Mouse (Mus musculus) midbrain, embryonic 10.5 days (tissue): ENCODE data around the gene Sap30bp. TPM values are rescaled to one million over a fixed set of nuclear protein-coding genes. Genes with fewer than 3 reads are reported as not detected.
A peak's percentile ranks its signal among the peaks of the same experiment; 100 is the strongest.

Experiments
- DNase-seq: peaks from one replicate; pipeline ENCODE4 v3.0.0-alpha.2; 2017; ENCODE audit warnings: low spot score
- H3K27ac ChIP-seq: fragments of 300-500 bp; sonication (generic); replicated peaks from 2 replicates; pipeline ENCODE4 v1.5.1; 2016; ENCODE audit warnings: mild to moderate bottlenecking
- H3K27me3 ChIP-seq: fragments of 300-500 bp; sonication (generic); 2 replicates; pipeline ENCODE4 v1.6.1; 2016; ENCODE audit warnings: low read depth, mild to moderate bottlenecking; ENCODE audit not compliant: poor library complexity, severe bottlenecking
- H3K36me3 ChIP-seq: fragments of 300-500 bp; sonication (generic); 2 replicates; pipeline ENCODE4 v1.6.1; 2016; ENCODE audit warnings: mild to moderate bottlenecking, moderate library complexity
- H3K4me1 ChIP-seq: fragments of 300-500 bp; sonication (generic); 2 replicates; pipeline ENCODE4 v1.6.1; 2016
- H3K4me3 ChIP-seq: fragments of 300-500 bp; sonication (generic); 2 replicates; pipeline ENCODE4 v1.5.1; 2016; ENCODE audit warnings: mild to moderate bottlenecking, moderate library complexity
- H3K9me3 ChIP-seq: fragments of 300-500 bp; sonication (generic); replicated peaks from 2 replicates; pipeline ENCODE4 v1.6.1; 2016; ENCODE audit warnings: mild to moderate bottlenecking
- WGBS: fragments of 180-500 bp; shearing (Covaris S2); methylation state at CpG from one replicate; pipeline ENCODE4 v1.1.7; 2016; 5-methylcytosine and 5-hydroxymethylcytosine counted together
- polyA plus RNA-seq: library from polyadenylated mRNA; unstranded; fragments of >200 nt; fragmentation: Nextera tagmentation; extraction: Ambion mirVana; gene quantifications from 2 replicates; pipeline ENCODE4 v1.2.1, GENCODE M21; 2016

The Sap30bp gene
- polyA plus RNA-seq, 1 experiment from 2014 or later = 52.1 TPM

GRCm38 (mm10) chr11:115946221-115946828, 13.2 kb downstream of the Sap30bp start:
- DNase-seq = no peak
- 90% methylated on average over 9 of the region's 9 CpGs for WGBS
- H3K36me3 ChIP-seq = peaks cover 100% of the 10 kb centered on the region

GRCm38 (mm10) chr11:115948316-115948715, 15.2 kb downstream of the Sap30bp start:
- no peak for DNase-seq
- H3K27ac ChIP-seq = no peak overlapping the region
- WGBS = 93% methylated on average over 9 of the region's 9 CpGs
- H3K9me3 ChIP-seq = no peaks in the 10 kb centered on the region
- peaks cover 100% of the 10 kb centered on the region for H3K36me3 ChIP-seq
- no peaks in the 10 kb centered on the region for H3K4me1 ChIP-seq
- no peak overlapping the region for H3K4me3 ChIP-seq
- H3K27me3 ChIP-seq = no peaks in the 10 kb centered on the region

More at GRCm38 (mm10) chr11:115946221-115946828, 13.2 kb downstream of the Sap30bp start:
- no peaks in the 10 kb centered on the region for H3K4me1 ChIP-seq
- no peak overlapping the region for H3K4me3 ChIP-seq
- no peaks in the 10 kb centered on the region for H3K9me3 ChIP-seq
- H3K27me3 ChIP-seq = no peaks in the 10 kb centered on the region
- no peak overlapping the region for H3K27ac ChIP-seq

- DNase-seq = no peak
Observed at GRCm38 (mm10) chr11:115950719-115951118, 17.6 kb downstream of the Sap30bp start.

GRCm38 (mm10) chr11:115954712-115955111, 21.6 kb downstream of the Sap30bp start:
- Histone ChIP-seq H3K4me3 (no peak overlapping the region), H3K9me3 (no peaks in the 10 kb centered on the region), H3K27ac (no peak overlapping the region), H3K4me1 (peaks cover 31% of the 10 kb centered on the region), H3K27me3 (peaks cover 22% of the 10 kb centered on the region), H3K36me3 (peaks cover 90% of the 10 kb centered on the region)
- no peak for DNase-seq
- WGBS = 90% methylated on average over 5 of the region's 5 CpGs

More at GRCm38 (mm10) chr11:115950719-115951118, 17.6 kb downstream of the Sap30bp start:
- no peaks in the 10 kb centered on the region for H3K9me3 ChIP-seq
- no peak overlapping the region for H3K4me3 ChIP-seq
- H3K27ac ChIP-seq = no peak overlapping the region
- H3K27me3 ChIP-seq = 0 out of 2 replicates have a peak, but pooled peaks cover 11% of the 10 kb centered on the region
- H3K36me3 ChIP-seq = peaks cover 100% of the 10 kb centered on the region
- H3K4me1 ChIP-seq = peaks cover 8% of the 10 kb centered on the region
- WGBS = 90% methylated on average over 2 of the region's 2 CpGs

GRCm38 (mm10) chr11:115955195-115955858, 22.2 kb downstream of the Sap30bp start:
- WGBS = 75% methylated on average over 10 of the region's 10 CpGs
- Histone ChIP-seq H3K4me1 (peaks cover 31% of the 10 kb centered on the region), H3K9me3 (no peaks in the 10 kb centered on the region), H3K36me3 (peaks cover 90% of the 10 kb centered on the region), H3K4me3 (no peak overlapping the region), H3K27me3 (peaks cover 22% of the 10 kb centered on the region), H3K27ac (0 out of 2 replicates have a peak overlapping the region, but pooled peaks have one; percentile 28)
- no peak for DNase-seq

GRCm38 (mm10) chr11:115956453-115956852, 23.4 kb downstream of the Sap30bp start:
- peak; percentile 40 for DNase-seq
- peaks cover 90% of the 10 kb centered on the region for H3K36me3 ChIP-seq
- 24% methylated on average over 4 of the region's 4 CpGs for WGBS

GRCm38 (mm10) chr11:115957971-115958370, 24.9 kb downstream of the Sap30bp start:
- H3K9me3 ChIP-seq = no peaks in the 10 kb centered on the region
- no peak for DNase-seq
- WGBS = 81% methylated on average over 7 of the region's 7 CpGs
- H3K27me3 ChIP-seq = peaks cover 22% of the 10 kb centered on the region
- peaks cover 31% of the 10 kb centered on the region for H3K4me1 ChIP-seq
- H3K36me3 ChIP-seq = peaks cover 90% of the 10 kb centered on the region
- H3K27ac ChIP-seq = no peak overlapping the region
- no peak overlapping the region for H3K4me3 ChIP-seq

More at GRCm38 (mm10) chr11:115956453-115956852, 23.4 kb downstream of the Sap30bp start:
- H3K27me3 ChIP-seq = peaks cover 22% of the 10 kb centered on the region
- H3K9me3 ChIP-seq = no peaks in the 10 kb centered on the region
- no peak overlapping the region for H3K4me3 ChIP-seq
- 0 out of 2 replicates have a peak overlapping the region, but pooled peaks have one; percentile 1 for H3K27ac ChIP-seq
- H3K4me1 ChIP-seq = peaks cover 31% of the 10 kb centered on the region

- Histone ChIP-seq H3K27me3 (peaks cover 22% of the 10 kb centered on the region), H3K27ac (no peak overlapping the region), H3K4me3 (no peak overlapping the region), H3K4me1 (peaks cover 31% of the 10 kb centered on the region), H3K9me3 (no peaks in the 10 kb centered on the region), H3K36me3 (peaks cover 90% of the 10 kb centered on the region)
- DNase-seq = no peak
- 97% methylated on average over 9 of the region's 9 CpGs for WGBS
Observed at GRCm38 (mm10) chr11:115959018-115959417, 25.9 kb downstream of the Sap30bp start.

- no peak overlapping the region for H3K27ac ChIP-seq
- peaks cover 2% of the 10 kb centered on the region; the same call in 1 of the 2 replicates for H3K4me1 ChIP-seq
- DNase-seq = no peak
- H3K4me3 ChIP-seq = no peak overlapping the region
- peaks cover 95% of the 10 kb centered on the region for H3K36me3 ChIP-seq
- 90% methylated on average over 9 of the region's 9 CpGs for WGBS
- no peaks in the 10 kb centered on the region; the same call in 1 of the 2 replicates for H3K9me3 ChIP-seq
- H3K27me3 ChIP-seq = peaks cover 3% of the 10 kb centered on the region; the same call in 1 of the 2 replicates
Observed at GRCm38 (mm10) chr11:115962651-115963412, 29.8 kb downstream of the Sap30bp start.

- H3K36me3 ChIP-seq = peaks cover 74% of the 10 kb centered on the region
- peaks cover 4% of the 10 kb centered on the region for H3K4me1 ChIP-seq
- no peaks in the 10 kb centered on the region for H3K27me3 ChIP-seq
- DNase-seq = no peak
- no peak overlapping the region for H3K27ac ChIP-seq
- H3K9me3 ChIP-seq = no peaks in the 10 kb centered on the region; the same call in 1 of the 2 replicates
- 95% methylated on average over 10 of the region's 10 CpGs for WGBS
- H3K4me3 ChIP-seq = no peak overlapping the region
Observed at GRCm38 (mm10) chr11:115964977-115965604, 32.0 kb downstream of the Sap30bp start.

GRCm38 (mm10) chr11:115968731-115969405, 35.8 kb downstream of the Sap30bp start:
- no peak overlapping the region for H3K27ac ChIP-seq
- no peak for DNase-seq
- H3K4me1 ChIP-seq = peaks cover 17% of the 10 kb centered on the region
- peaks cover 9% of the 10 kb centered on the region for H3K27me3 ChIP-seq
- H3K9me3 ChIP-seq = no peaks in the 10 kb centered on the region; the same call in 1 of the 2 replicates
- H3K36me3 ChIP-seq = peaks cover 36% of the 10 kb centered on the region
- no peak overlapping the region for H3K4me3 ChIP-seq
- WGBS = 65% methylated on average over 5 of the region's 5 CpGs
